Mouse (Mus musculus) midbrain, embryonic 13.5 days (tissue): ENCODE data around the gene Rph3a. TPM values are rescaled to one million over a fixed set of nuclear protein-coding genes. Genes with fewer than 3 reads are reported as not detected.
A peak's percentile ranks its signal among the peaks of the same experiment; 100 is the strongest.

Experiments used
- ATAC-seq: fragments of 200-750 bp; cut with Nextera tagmentation; 2 replicates; pipeline ENCODE4 v1.8.0; 2017; ENCODE audit warnings: mild to moderate bottlenecking, moderate TSS enrichment, moderate library complexity
- H3K27ac ChIP-seq: fragments of 300-500 bp; sonication (generic); 2 replicates; pipeline ENCODE4 v1.5.1; 2015; ENCODE audit warnings: inconsistent platforms, mild to moderate bottlenecking, moderate library complexity
- H3K27me3 ChIP-seq: fragments of 300-500 bp; sonication (generic); 2 replicates; pipeline ENCODE4 v1.6.1; 2015; ENCODE audit warnings: mild to moderate bottlenecking, inconsistent platforms
- H3K36me3 ChIP-seq: fragments of 300-500 bp; sonication (generic); 2 replicates; pipeline ENCODE4 v1.6.1; 2015; ENCODE audit warnings: mild to moderate bottlenecking, inconsistent platforms
- H3K4me1 ChIP-seq: fragments of 300-500 bp; sonication (generic); replicated peaks from 2 replicates; pipeline ENCODE4 v1.6.1; 2015; ENCODE audit warnings: inconsistent platforms
- H3K4me2 ChIP-seq: fragments of 300-500 bp; sonication (generic); replicated peaks from 2 replicates; pipeline ENCODE4 v1.6.1; 2015; ENCODE audit warnings: moderate library complexity, mild to moderate bottlenecking, inconsistent platforms
- H3K4me3 ChIP-seq: fragments of 300-500 bp; sonication (generic); replicated peaks from 2 replicates; pipeline ENCODE4 v1.5.1; 2015; ENCODE audit warnings: mild to moderate bottlenecking, inconsistent platforms
- H3K9ac ChIP-seq: fragments of 300-500 bp; sonication (generic); replicated peaks from 2 replicates; pipeline ENCODE4 v1.6.1; 2015; ENCODE audit warnings: mild to moderate bottlenecking, inconsistent platforms
- H3K9me3 ChIP-seq: fragments of 300-500 bp; sonication (generic); 2 replicates; pipeline ENCODE4 v1.6.1; 2016; ENCODE audit warnings: mild to moderate bottlenecking, inconsistent platforms
- WGBS: fragments of 180-500 bp; shearing (Covaris S2); methylation state at CpG from one replicate; pipeline ENCODE4 v1.1.7; 2015; 5-methylcytosine and 5-hydroxymethylcytosine counted together
- polyA plus RNA-seq: library from polyadenylated mRNA; unstranded; fragments of >200 nt; fragmentation: Nextera tagmentation; extraction: Ambion mirVana; gene quantifications from 2 replicates; pipeline ENCODE4 v1.2.1, GENCODE M21; 2015

Gene Rph3a
- polyA plus RNA-seq, 1 experiment from 2014 or later, result 9.1 TPM

DNA sequence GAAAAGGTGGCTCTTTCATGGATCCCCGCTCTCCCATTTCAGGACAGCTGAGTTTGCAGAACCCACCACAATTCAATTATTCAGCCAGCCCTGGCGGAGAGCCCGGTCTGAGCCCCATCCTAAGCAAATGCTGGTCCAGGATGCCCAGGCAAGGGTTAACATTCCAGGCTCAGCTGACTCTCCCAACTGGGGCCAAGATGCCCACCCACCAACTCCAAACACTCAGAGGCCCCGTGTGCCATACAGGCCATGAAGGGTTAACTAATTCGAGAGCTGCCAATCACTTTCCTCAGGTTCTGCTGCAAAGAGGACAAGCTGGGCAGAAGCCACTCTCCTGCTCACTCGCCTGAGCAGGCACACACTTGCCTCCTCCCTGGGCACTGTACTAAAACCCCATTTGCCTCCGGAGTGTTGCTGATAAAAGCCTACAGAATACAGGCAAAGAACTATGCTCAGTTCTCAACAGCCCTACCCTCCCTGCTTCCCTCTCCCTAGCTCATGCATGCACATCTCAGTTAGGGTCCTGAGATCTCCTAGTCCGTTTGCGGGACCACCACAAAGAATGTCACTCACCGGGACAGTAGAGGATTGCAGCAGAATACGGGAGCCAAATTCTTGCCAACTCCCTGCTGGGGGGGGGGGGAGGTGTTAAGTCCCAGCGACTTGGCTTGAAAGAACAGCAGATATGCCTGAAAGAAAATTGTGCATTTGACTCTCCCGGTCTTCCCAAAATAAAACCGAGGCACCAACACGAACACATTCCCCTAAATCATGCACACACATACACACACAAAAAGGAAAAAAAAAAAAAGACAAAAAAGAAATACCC, 1.3 kb downstream of the Rph3a start:
- peak; percentile 43; the same call in 1 of the 2 replicates for ATAC-seq

DNA sequence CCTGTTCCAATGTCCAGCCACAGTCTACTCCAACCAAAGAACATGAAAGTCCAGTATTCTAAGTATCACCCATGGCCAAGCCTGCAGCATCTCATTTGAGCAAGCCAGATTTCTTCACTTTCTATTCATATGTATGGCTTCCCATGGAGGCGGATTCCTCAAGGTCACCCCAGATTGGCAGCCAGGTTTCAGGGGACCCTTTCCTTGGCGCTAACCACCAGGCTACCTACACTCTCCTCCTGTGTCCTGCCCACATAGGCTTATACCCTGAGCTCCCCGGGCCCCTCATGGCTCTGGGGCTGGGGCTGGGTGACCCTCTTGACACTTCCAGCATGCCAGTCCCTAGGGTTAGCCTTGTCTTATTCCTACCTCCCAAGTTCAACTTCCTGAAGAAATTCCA, 2.3 kb downstream of the Rph3a start:
- Histone ChIP-seq H3K36me3 (no peaks in the 10 kb centered on the region), H3K4me1 (peaks cover 46% of the 10 kb centered on the region), H3K27me3 (peaks cover 19% of the 10 kb centered on the region), H3K9ac (no peak overlapping the region), H3K27ac (no peak overlapping the region), H3K4me3 (no peak overlapping the region), H3K9me3 (no peaks in the 10 kb centered on the region), H3K4me2 (0 out of 2 replicates have a peak overlapping the region, but pooled peaks have one; percentile 58)
- WGBS, result 82% methylated on average over 3 of the region's 3 CpGs
- ATAC-seq, result no peak

More for the DNA sequence above, 1.3 kb downstream of the Rph3a start:
- no peaks in the 10 kb centered on the region for H3K36me3 ChIP-seq
- H3K27me3 ChIP-seq, result peaks cover 19% of the 10 kb centered on the region
- H3K9ac ChIP-seq, result peak overlapping the region; percentile 55
- H3K4me2 ChIP-seq, result peak overlapping the region; percentile 58
- WGBS, result 9% methylated on average over 15 of the region's 15 CpGs
- H3K9me3 ChIP-seq, result no peaks in the 10 kb centered on the region
- H3K4me1 ChIP-seq, result peaks cover 40% of the 10 kb centered on the region
- H3K4me3 ChIP-seq, result peak overlapping the region; percentile 35
- H3K27ac ChIP-seq, result peak overlapping the region; percentile 17; the same call in 1 of the 2 replicates

GRCm38 (mm10) chr5:121007130-121007529, 2.8 kb downstream of the Rph3a start:
- Histone ChIP-seq H3K4me1 (peaks cover 44% of the 10 kb centered on the region), H3K4me2 (0 out of 2 replicates have a peak overlapping the region, but pooled peaks have one; percentile 58), H3K9ac (no peak overlapping the region)

GRCm38 (mm10) chr5:121006176-121006575, 3.7 kb downstream of the Rph3a start:
- no peaks in the 10 kb centered on the region for H3K36me3 ChIP-seq
- 46% methylated on average over 3 of the region's 4 CpGs for WGBS
- no peak overlapping the region for H3K27ac ChIP-seq
- H3K4me2 ChIP-seq, result no peak overlapping the region
- no peak for ATAC-seq
- H3K9me3 ChIP-seq, result no peaks in the 10 kb centered on the region
- H3K4me1 ChIP-seq, result peaks cover 42% of the 10 kb centered on the region
- H3K4me3 ChIP-seq, result no peak overlapping the region
- no peak overlapping the region for H3K9ac ChIP-seq
- peaks cover 16% of the 10 kb centered on the region for H3K27me3 ChIP-seq

More at GRCm38 (mm10) chr5:121007130-121007529, 2.8 kb downstream of the Rph3a start:
- no peak overlapping the region for H3K27ac ChIP-seq
- no peaks in the 10 kb centered on the region for H3K9me3 ChIP-seq
- no peaks in the 10 kb centered on the region for H3K36me3 ChIP-seq
- WGBS, result 82% methylated on average over 8 of the region's 8 CpGs
- ATAC-seq, result no peak
- H3K27me3 ChIP-seq, result peaks cover 19% of the 10 kb centered on the region
- no peak overlapping the region for H3K4me3 ChIP-seq

DNA sequence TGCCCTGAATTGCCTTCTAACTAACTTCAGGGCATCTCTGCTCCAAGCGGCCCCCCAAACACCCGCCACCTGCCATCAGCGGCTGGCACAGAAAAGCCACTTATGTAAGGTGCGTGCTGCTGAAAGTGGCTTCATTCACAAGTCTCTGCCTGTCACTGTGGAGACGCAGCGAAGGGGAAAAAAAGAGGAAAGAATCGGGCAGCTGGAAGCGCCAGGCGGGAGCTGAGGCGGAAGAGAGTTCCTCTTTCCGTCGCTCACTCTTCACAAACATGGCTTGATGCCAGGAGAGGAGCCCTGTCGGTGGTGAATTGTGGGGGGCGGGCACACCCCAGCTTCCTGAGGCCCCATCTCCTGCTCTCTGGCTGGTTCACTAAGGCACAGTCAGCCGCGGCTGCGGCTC, 6.1 kb downstream of the Rph3a start:
- WGBS, result 17% methylated on average over 17 of the region's 17 CpGs
- H3K4me3 ChIP-seq, result peak overlapping the region; percentile 10; the same call in 1 of the 2 replicates
- peak overlapping the region; percentile 46 for H3K4me2 ChIP-seq
- ATAC-seq, result no peak
- no peaks in the 10 kb centered on the region for H3K36me3 ChIP-seq
- H3K9ac ChIP-seq, result peak overlapping the region; percentile 51; the same call in 1 of the 2 replicates
- H3K9me3 ChIP-seq, result no peaks in the 10 kb centered on the region
- peaks cover 9% of the 10 kb centered on the region for H3K27me3 ChIP-seq
- H3K4me1 ChIP-seq, result peaks cover 28% of the 10 kb centered on the region
- peak overlapping the region; percentile 52 for H3K27ac ChIP-seq

GRCm38 (mm10) chr5:120999573-120999972, 10.3 kb downstream of the Rph3a start:
- Histone ChIP-seq H3K4me1 (peaks cover 14% of the 10 kb centered on the region), H3K4me2 (no peak overlapping the region), H3K4me3 (no peak overlapping the region), H3K9me3 (no peaks in the 10 kb centered on the region), H3K9ac (no peak overlapping the region), H3K27me3 (no peaks in the 10 kb centered on the region), H3K36me3 (no peaks in the 10 kb centered on the region), H3K27ac (no peak overlapping the region)
- 34% methylated on average over 12 of the region's 12 CpGs for WGBS
- ATAC-seq, result no peak

GRCm38 (mm10) chr5:120988373-120988772, 21.5 kb downstream of the Rph3a start:
- H3K27me3 ChIP-seq, result no peaks in the 10 kb centered on the region
- no peaks in the 10 kb centered on the region for H3K4me1 ChIP-seq
- no peaks in the 10 kb centered on the region for H3K9me3 ChIP-seq
- no peak for ATAC-seq
- H3K4me2 ChIP-seq, result no peak overlapping the region
- no peak overlapping the region for H3K4me3 ChIP-seq
- no peak overlapping the region for H3K9ac ChIP-seq
- WGBS, result 83% methylated on average over 3 of the region's 3 CpGs
- H3K36me3 ChIP-seq, result no peaks in the 10 kb centered on the region
- no peak overlapping the region for H3K27ac ChIP-seq

- ATAC-seq, result no peak
- Histone ChIP-seq H3K4me2 (no peak overlapping the region), H3K4me3 (no peak overlapping the region), H3K9me3 (no peaks in the 10 kb centered on the region), H3K9ac (no peak overlapping the region), H3K27me3 (no peaks in the 10 kb centered on the region), H3K4me1 (no peaks in the 10 kb centered on the region), H3K27ac (no peak overlapping the region), H3K36me3 (no peaks in the 10 kb centered on the region)
- WGBS, result 95% methylated on average over 1 of the region's 1 CpGs
These were observed 26.9 kb downstream of the Rph3a start for GRCm38 (mm10) chr5:120983029-120983428.

- no peak overlapping the region for H3K9ac ChIP-seq
- H3K27me3 ChIP-seq, result no peaks in the 10 kb centered on the region
- ATAC-seq, result no peak
- H3K4me3 ChIP-seq, result no peak overlapping the region
- no peaks in the 10 kb centered on the region for H3K36me3 ChIP-seq
- 94% methylated on average over 11 of the region's 11 CpGs for WGBS
- no peaks in the 10 kb centered on the region for H3K9me3 ChIP-seq
- no peak overlapping the region for H3K4me2 ChIP-seq
- no peak overlapping the region for H3K27ac ChIP-seq
- no peaks in the 10 kb centered on the region for H3K4me1 ChIP-seq
These were observed 28.7 kb downstream of the Rph3a start for GRCm38 (mm10) chr5:120981211-120981610.

GRCm38 (mm10) chr5:120980116-120980515, 29.8 kb downstream of the Rph3a start:
- Histone ChIP-seq H3K27me3 (no peaks in the 10 kb centered on the region), H3K4me2 (no peak overlapping the region), H3K9ac (no peak overlapping the region), H3K4me1 (no peaks in the 10 kb centered on the region), H3K27ac (no peak overlapping the region), H3K9me3 (no peaks in the 10 kb centered on the region), H3K36me3 (no peaks in the 10 kb centered on the region), H3K4me3 (no peak overlapping the region)
- 77% methylated on average over 2 of the region's 2 CpGs for WGBS
- no peak for ATAC-seq

- Histone ChIP-seq H3K4me3 (no peak overlapping the region), H3K27ac (no peak overlapping the region), H3K9me3 (no peaks in the 10 kb centered on the region), H3K4me1 (no peaks in the 10 kb centered on the region), H3K27me3 (no peaks in the 10 kb centered on the region; the same call in 1 of the 2 replicates), H3K36me3 (no peaks in the 10 kb centered on the region), H3K4me2 (no peak overlapping the region), H3K9ac (no peak overlapping the region)
- ATAC-seq, result no peak
- 59% methylated on average over 3 of the region's 3 CpGs for WGBS
These were observed 33.8 kb downstream of the Rph3a start for GRCm38 (mm10) chr5:120976138-120976537.

DNA sequence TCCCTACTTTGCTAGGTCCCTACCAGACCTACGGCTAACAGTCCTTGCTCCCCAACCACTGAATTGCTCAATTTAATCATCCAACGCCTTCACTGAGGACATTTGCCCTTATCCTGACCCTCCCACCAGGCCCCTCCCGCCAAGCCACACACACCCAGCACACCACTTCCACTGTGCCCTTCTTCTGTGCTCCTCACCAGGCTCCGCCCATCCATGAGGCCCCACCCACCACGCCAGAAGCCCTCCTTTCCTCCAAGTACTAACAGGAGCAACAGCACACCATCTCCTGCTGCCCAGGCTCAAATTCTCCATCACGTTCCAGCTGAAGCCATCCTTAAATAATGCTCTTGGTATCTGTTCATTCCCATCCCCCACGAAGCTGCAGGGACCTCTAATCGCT, 35.4 kb downstream of the Rph3a start:
- H3K4me2 ChIP-seq, result no peak overlapping the region
- H3K9ac ChIP-seq, result no peak overlapping the region
- no peak overlapping the region for H3K4me3 ChIP-seq
- no peaks in the 10 kb centered on the region for H3K36me3 ChIP-seq
- no peaks in the 10 kb centered on the region for H3K9me3 ChIP-seq
- no peaks in the 10 kb centered on the region; the same call in 1 of the 2 replicates for H3K27me3 ChIP-seq
- ATAC-seq, result no peak
- peaks cover 3% of the 10 kb centered on the region; the same call in 1 of the 2 replicates for H3K4me1 ChIP-seq
- H3K27ac ChIP-seq, result no peak overlapping the region
- WGBS, result 66% methylated on average over 8 of the region's 8 CpGs
